Mouse (Mus musculus): ENCODE measurements around the gene Iqcf3.

Gene Iqcf3

GRCm38 (mm10) chr9:106454888-106455681 lies 106.3 kb downstream of the Iqcf3 start:
- DNase-seq (ENCODE audit: extremely low spot score, low spot score) = peak; percentile 73

- peak; percentile 66 for DNase-seq (ENCODE audit: extremely low spot score, low spot score)
Observed at GRCm38 (mm10) chr9:106454071-106454761, 107.2 kb downstream of the Iqcf3 start.

- DNase-seq (ENCODE audit: extremely low spot score, low spot score) = peak; percentile 89
Observed at GRCm38 (mm10) chr9:106453271-106454070, 108.0 kb downstream of the Iqcf3 start, which contains the start of gene Pcbp4. Gene Pcbp4, plus strand, starts transcription at chr9:106453291.
